Mouse (Mus musculus) left cerebral cortex, postnatal 36 days (tissue): ENCODE measurements around the gene Taz. TPM values are rescaled to one million over a fixed set of nuclear protein-coding genes. Genes with fewer than 3 reads are reported as not detected.

Experiments used
- DNase-seq, 2 experiments: peaks; one replicate each; pipeline ENCODE4 v3.0.0; 2021 to 2022; ENCODE audit warnings: low spot score in 2 of 2, mixed read lengths in 1 of 2
- intact Hi-C: fragments of 180-260 bp; cut with DNase I; formaldehyde crosslinking; loops from one replicate; pipeline ENCODE4 v1.15.1; 2025
- total RNA-seq, 2 experiments: library from RNA; stranded (reverse); gene quantifications; 2 replicates each; pipeline ENCODE4 v1.2.3; 2021

The Taz gene
- total RNA-seq, 2 experiments from 2014 or later, result 49.7 to 64.0 TPM

- intact Hi-C loops, result no loop called here
- DNase-seq, result no peak
Observed at GRCm38 (mm10) chrX:74273422-74274322, 8.0 kb upstream of the Taz start.

- intact Hi-C loops, result no loop called here
- no peak for DNase-seq
Observed at GRCm38 (mm10) chrX:74277916-74278315, 3.8 kb upstream of the Taz start.

- DNase-seq, result peak in 1 of 2 experiments; percentile 46
- intact Hi-C loops, result no loop called here
Observed at GRCm38 (mm10) chrX:74281041-74281731, 526 bp upstream of the Taz start.

DNA sequence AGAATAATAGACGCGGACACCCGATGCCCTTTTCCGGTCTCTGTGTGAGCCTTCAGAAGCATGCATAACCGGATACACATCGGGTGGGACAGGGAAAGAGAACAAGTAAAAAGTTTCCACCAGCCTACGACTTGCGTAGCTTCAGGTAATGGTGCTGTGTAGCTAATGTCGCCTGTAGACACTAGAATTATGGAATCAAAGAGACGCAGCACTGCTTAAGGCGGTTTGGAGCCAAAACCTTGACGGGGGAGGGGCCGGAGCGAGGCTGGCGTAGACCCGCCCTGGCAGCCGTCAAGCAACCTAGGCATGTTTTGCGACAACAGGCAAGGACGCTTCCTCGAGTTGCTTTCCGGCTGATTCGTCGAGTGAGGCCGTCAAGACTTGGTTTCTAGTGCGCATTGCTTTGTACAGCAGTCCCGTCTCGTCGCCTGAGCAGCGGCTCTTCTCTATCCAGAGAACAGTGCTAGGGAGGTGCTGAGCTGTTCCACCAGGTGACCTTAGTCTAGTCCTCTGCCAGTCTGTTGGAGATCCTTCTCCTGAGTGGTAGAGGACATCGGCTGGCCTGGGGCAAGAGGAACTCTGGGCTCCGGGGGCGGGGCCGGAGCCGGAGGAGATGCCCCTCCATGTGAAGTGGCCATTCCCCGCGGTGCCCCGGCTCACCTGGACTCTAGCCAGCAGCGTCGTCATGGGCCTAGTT is 831 bp downstream of the Taz start:
- intact Hi-C loops, result no loop called here
- peak; percentile 81 to 83 for DNase-seq

DNA sequence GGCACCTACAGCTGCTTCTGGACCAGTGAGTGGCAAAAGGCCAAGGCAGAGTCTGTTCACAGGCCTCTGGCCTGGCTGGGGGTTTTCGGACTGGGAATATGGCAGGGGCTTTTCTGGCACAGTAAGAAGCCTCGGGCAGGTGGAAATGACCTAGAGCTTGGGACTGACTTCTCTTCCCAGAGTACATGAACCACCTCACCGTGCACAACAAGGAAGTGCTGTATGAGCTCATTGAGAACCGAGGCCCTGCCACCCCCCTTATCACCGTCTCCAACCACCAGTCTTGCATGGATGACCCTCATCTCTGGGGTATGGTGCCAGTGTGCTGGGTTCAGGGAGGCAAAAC is 1.4 kb downstream of the Taz start:
- intact Hi-C loops, result no loop called here
- no peak for DNase-seq

GRCm38 (mm10) chrX:74293431-74293830 is 11.7 kb downstream of the Taz start:
- DNase-seq, result no peak
- intact Hi-C loops, result no loop called here

- intact Hi-C loops, result no loop called here
- DNase-seq, result peak; percentile 90 to 91
Observed at GRCm38 (mm10) chrX:74296538-74297448, 15.1 kb downstream of the Taz start, which contains the start of gene Atp6ap1. Gene Atp6ap1 (plus strand): TSS chrX:74297097.

DNA sequence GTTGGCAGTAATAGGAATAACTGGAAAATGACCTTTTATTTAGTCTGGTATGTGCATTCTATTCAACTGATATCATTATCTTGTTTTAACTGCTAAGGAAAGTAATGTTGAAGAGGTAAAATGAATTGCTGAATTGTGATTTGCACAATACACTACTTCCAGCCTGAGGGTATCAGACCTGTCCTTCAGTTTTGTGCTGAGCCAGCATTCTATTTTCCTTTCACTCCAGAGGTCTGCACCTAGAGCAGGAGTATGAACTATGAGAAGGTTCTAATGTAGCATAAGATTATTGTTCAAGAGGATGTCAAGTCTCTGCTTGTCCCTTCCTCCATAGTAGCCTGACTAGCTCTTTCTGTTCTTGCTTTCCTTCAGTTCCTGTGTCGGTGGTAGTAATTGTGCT is 16.6 kb downstream of the Taz start:
- intact Hi-C loops, result no loop called here
- DNase-seq, result no peak

GRCm38 (mm10) chrX:74299721-74300120 is 18.0 kb downstream of the Taz start:
- intact Hi-C loops, result no loop called here
- no peak for DNase-seq

GRCm38 (mm10) chrX:74304867-74305700 is 23.4 kb downstream of the Taz start, which contains the start of gene Gdi1:
Gene Gdi1 (plus strand): TSS chrX:74304998.
- peak; percentile 72 to 73 for DNase-seq
- intact Hi-C loops, result no loop called here

DNA sequence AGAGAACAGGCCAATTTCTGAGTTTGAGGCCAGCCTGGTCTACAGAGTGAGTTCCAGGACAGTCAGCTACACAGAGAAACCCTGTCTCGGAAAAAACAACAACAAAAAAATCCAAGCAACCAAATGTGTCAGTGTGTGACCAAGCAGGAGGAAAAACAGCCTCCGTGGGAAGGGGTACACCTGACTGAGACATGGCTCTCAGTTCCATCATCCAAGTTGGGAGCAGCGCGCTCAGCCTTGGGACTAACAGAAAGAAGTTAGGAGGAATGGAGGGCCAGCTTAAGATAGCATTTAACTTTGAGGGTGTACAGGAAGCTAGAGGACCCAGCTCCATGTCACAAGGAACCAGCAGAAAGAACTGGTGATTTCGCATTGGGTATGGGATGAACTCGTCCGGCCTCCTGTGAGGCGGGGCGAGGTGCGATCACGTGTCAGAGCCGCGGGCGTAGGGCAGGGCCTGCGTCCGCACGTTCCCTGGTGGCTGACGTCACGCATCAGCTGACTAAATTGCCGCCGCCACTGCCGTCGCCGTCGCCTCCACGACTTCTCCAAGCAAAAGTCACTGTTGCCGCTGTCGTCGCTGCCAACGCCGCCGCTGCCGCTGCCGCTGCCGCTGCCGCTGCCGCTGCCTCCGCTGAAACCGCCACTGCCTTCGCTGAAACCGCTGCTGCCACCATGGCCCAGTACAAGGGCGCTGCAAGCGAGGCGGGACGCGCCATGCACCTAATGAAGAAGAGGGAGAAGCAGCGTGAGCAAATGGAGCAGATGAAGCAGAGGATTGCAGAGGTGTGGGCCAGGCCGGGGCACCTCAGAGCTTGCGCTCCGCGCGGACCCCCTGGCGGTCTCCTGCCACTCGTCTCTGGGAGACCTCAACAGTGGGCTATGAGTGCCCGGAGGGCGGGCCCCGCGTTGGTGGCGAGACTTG is 31.1 kb downstream of the Taz start, which contains the start of gene Fam50a:
Gene Fam50a (plus strand): TSS at position 494 of the 925 bp plus-strand sequence.
- intact Hi-C loops, result no loop called here
- peak; percentile 87 to 90 for DNase-seq

DNA sequence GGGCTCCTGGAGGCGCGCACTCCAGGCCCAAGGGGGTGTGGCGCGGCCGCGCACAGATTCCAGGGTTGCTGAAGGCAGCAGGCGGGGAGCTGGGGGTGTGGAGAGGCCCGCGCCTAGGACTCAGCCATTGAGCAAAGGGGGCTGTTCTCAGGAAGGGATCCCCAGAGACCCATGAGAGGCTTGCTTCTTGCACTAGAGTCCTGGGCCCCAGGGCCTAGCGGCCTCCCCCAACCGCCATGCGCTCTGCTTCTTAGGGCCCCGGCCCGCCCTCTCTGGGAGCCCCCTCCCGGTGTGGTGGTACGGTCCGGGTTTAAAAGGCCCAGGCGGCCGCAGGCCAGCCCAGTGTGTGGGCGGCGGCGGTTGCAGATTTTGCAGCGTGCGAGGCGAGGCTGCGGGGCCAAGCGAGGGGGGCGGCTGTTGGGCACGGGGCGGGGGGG is 47.0 kb downstream of the Taz start, which contains the start of gene Plxna3:
Gene Plxna3 (plus strand): TSS at position 342 of the 437 bp plus-strand sequence.
- peak; percentile 45 to 62 for DNase-seq
- intact Hi-C loops, result no loop called here

- DNase-seq, result no peak
- intact Hi-C loops, result no loop called here
Observed at GRCm38 (mm10) chrX:74329215-74329671, 47.5 kb downstream of the Taz start.

DNA sequence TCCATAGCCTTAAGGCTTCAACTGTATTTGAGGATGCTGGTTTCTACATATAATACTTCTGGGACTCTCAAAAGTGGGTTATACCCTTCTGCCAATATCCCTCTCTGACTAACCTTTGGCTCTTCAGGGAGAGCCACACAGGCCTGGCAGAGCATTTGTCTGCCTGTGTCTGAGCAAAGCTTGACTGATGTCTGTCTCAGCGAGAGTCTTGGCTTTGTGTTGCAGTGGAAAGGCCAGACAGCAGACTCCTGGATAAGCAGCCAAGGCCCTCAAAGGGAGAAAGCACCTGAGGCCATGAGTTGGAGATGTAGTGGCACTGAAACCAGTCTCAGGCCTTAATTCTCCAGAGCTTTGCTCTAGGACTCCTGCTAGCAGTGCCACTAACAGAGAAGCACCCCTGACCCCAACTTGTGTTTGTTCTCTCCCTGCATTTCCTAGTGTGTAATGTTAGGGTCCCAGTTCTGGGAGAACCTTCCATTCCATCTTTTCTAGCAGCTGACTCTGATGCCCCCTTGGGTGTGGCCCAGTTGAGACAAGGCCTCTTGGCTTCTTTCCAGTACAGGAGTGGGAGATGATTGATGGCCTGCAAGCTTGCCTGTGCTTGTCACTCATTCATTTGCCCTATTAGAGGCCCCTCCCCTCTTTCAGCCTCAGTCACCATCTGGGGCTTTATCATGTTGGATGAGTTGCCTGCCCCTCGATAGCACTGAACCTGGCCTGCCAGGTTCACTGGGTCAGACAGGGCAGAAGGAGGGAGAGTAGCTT is 48.6 kb downstream of the Taz start:
- DNase-seq, result no peak
- intact Hi-C loops, result no loop called here
